Mouse (Mus musculus): ENCODE measurements around the gene Hist1h3e.

The Hist1h3e gene

GRCm38 (mm10) chr13:23518295-23518603 lies 43.9 kb downstream of the Hist1h3e start:
- DNase-seq (ENCODE audit: low spot score) = no peak

- peak; percentile 84 for DNase-seq (ENCODE audit: low spot score)
These were observed 44.4 kb downstream of the Hist1h3e start for GRCm38 (mm10) chr13:23517603-23518294.

DNA sequence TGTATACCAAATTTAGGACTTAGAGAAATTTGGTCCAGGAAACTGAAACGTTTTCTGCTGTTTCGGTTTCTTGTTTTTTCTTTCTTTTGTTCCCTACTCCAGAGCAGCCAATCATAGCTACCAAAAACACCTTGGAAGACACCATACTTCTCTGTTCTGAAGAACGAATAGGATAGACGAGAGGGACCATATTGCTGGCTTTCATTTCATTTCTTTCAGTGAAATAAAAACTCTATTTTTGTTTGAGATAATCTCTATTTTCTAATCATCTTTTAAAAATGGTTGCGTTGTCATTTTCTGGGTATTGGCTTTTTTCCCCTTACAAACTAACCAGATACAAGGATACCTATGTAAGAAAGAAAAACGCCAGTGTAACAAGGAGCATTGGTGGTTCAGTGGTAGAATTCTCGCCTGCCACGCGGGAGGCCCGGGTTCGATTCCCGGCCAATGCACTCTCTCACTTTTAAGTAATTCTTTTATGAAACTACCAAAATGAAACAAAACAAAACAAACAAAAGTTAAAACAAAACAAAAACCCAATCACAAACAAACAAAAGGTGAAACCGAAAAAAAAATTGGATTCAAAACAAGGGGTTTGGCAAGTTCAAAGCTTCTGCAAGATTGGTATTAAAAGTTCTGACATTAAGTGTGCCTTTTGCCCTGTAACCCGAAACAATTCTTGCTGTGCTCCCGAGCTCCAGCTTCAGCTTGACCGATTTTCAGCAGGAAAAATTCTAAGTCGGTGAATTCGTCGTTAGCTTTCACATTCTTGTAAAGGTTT lies 45.2 kb downstream of the Hist1h3e start:
- peak; percentile 72 for DNase-seq (ENCODE audit: low spot score)

- DNase-seq (ENCODE audit: low spot score) = no peak
These were observed 46.1 kb downstream of the Hist1h3e start for GRCm38 (mm10) chr13:23515826-23516620.

GRCm38 (mm10) chr13:23515281-23515680 lies 46.9 kb downstream of the Hist1h3e start:
- DNase-seq (ENCODE audit: low spot score) = no peak

DNA sequence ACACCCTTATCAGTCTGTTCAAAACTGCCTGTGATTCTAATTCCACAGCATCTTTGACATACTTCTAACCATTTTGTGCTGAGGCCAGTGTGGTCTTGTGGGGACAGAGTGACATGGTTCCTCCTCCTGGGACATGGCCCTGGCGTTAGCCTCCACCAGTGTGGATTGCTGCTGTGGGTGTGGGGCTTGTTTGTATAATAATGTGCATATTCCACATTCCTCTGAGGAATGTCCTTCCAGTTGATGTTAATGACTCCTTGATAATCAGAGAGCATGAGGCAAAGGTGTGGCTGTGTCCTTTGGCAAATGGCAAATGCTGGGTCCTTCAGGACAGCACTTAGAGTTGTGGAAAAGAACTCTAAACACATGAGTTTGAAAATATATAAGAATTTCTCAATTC lies 48.7 kb downstream of the Hist1h3e start:
- no peak for DNase-seq (ENCODE audit: low spot score)
